Mouse (Mus musculus) frontal cortex, postnatal 14 days (tissue): Measurements from ENCODE around the gene Lpar6.

Source experiments
- DNase-seq, 2 experiments: peaks; one replicate each; pipeline ENCODE4 v3.0.0; 2022; ENCODE audit warnings: low spot score in 2 of 2

The Lpar6 gene

GRCm38 (mm10) chr14:73237848-73238321 is at the start of gene Lpar6:
TSS of gene Lpar6 (plus strand) at chr14:73237895.
- no peak for DNase-seq

- no peak for DNase-seq
These were observed 38.6 kb upstream of the Lpar6 start for GRCm38 (mm10) chr14:73199058-73199457.

- DNase-seq = no peak
These were observed 36.2 kb upstream of the Lpar6 start for GRCm38 (mm10) chr14:73201447-73201846.

- no peak for DNase-seq
These were observed 33.7 kb upstream of the Lpar6 start for GRCm38 (mm10) chr14:73204016-73204415.

- no peak for DNase-seq
These were observed 28.4 kb upstream of the Lpar6 start for GRCm38 (mm10) chr14:73209262-73209661.

- no peak for DNase-seq
These were observed 27.5 kb upstream of the Lpar6 start for GRCm38 (mm10) chr14:73210196-73210595.

- DNase-seq = no peak
These were observed 26.2 kb upstream of the Lpar6 start for GRCm38 (mm10) chr14:73211477-73211876.

- no peak for DNase-seq
These were observed 20.6 kb upstream of the Lpar6 start for GRCm38 (mm10) chr14:73217062-73217461.

- DNase-seq = no peak
These were observed 15.3 kb upstream of the Lpar6 start for GRCm38 (mm10) chr14:73222316-73222970.

- DNase-seq = no peak
These were observed 11.3 kb upstream of the Lpar6 start for GRCm38 (mm10) chr14:73226346-73226745.

- DNase-seq = no peak
These were observed 10.8 kb upstream of the Lpar6 start for GRCm38 (mm10) chr14:73226849-73227248.

- no peak for DNase-seq
These were observed 6.3 kb upstream of the Lpar6 start for GRCm38 (mm10) chr14:73231286-73231982.

- DNase-seq = no peak
These were observed 3.1 kb upstream of the Lpar6 start for GRCm38 (mm10) chr14:73234468-73235031.

GRCm38 (mm10) chr14:73238498-73239250 is 979 bp downstream of the Lpar6 start:
- no peak for DNase-seq

- no peak for DNase-seq
These were observed 1.6 kb downstream of the Lpar6 start for GRCm38 (mm10) chr14:73239291-73239690.

GRCm38 (mm10) chr14:73239857-73240256 is 2.2 kb downstream of the Lpar6 start:
- DNase-seq = no peak

GRCm38 (mm10) chr14:73244061-73244597 is 6.4 kb downstream of the Lpar6 start:
- no peak for DNase-seq

GRCm38 (mm10) chr14:73250056-73250455 is 12.4 kb downstream of the Lpar6 start:
- no peak for DNase-seq

- DNase-seq = no peak
These were observed 14.6 kb downstream of the Lpar6 start for GRCm38 (mm10) chr14:73252276-73252675.

GRCm38 (mm10) chr14:73253453-73254251 is 16.0 kb downstream of the Lpar6 start:
- no peak for DNase-seq

- no peak for DNase-seq
These were observed 16.7 kb downstream of the Lpar6 start for GRCm38 (mm10) chr14:73254412-73254811.
